Mouse (Mus musculus) cerebral cortex, adult 2 months (tissue): ENCODE results near the gene Itpripl2.

Experiments
- whole genome bisulfite sequencing: fragments of 180-500 bp; shearing (Covaris S2); methylation state at CpG from one replicate; pipeline ENCODE4 v1.1.7; 2018; 5-methylcytosine and 5-hydroxymethylcytosine counted together

Itpripl2 gene

DNA sequence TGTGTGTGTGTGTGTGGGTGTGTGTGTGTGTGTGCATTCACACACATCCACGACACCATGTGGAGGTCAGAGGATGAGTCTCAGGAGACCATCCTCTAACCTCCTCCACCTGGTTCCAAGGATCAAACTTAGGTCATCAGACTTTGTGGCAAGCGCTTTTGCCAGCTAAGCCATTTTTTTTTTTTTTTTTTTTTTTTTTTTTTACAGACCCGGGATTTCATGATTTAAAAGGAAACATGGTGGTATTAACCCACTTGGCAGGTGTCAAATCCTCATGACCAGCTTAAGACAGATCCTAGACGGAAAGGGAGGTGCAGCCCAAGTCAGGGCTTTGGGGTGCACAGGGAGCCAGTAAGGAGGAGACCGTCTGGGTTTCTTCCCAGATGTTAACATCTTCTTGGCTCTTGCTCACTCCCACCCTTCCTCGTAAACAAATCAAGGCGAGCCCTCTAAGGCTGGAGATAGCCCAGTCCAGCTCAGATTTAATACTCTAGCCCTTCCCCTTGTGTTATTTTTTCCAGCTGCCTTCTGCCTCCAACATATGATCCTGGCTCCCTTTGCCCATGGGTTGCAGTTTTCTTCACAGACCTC is 47.8 kb downstream of the Itpripl2 start:
- 57% methylated on average over 7 of the region's 7 CpGs for WGBS

DNA sequence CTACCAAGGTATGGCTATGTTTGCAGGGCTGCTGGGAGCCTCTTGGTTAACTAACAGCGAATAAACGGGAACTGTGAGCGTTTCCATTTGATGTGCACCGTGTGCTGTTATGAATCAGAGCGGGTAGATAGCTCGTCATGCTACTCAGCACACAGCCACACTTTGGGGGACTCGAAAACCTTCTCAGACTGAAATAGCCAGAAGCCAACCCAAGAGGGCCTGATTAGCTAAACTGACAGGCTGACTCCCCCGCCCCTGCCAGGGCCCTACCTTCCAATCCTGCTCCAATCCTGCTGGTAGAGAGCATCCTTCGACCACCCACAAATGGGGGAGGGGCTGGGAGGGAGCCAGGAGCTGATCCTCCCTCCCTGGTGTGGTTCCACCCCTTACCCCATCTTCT is 48.4 kb downstream of the Itpripl2 start:
- 8% methylated on average over 9 of the region's 9 CpGs for WGBS

DNA sequence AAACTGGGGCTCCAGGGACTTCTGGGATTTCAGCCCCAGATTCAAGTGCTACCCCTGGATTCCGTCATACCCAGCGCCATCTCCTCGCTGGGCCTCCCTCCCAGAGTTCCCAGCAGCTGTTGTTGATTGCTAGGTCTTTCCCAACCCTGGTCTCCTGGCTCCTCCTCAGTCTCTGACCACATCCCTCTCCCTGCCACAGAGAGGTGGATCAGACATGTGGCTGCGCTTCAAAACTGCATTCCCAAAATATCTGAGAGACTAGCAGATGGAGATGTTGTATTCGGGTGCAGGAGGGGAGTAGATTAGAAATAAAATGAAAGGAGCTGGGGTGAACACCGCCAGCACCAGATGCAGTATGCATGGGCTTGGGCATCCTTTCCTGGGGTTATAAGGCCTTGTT is 50.2 kb downstream of the Itpripl2 start:
- WGBS, result 62% methylated on average over 6 of the region's 6 CpGs

DNA sequence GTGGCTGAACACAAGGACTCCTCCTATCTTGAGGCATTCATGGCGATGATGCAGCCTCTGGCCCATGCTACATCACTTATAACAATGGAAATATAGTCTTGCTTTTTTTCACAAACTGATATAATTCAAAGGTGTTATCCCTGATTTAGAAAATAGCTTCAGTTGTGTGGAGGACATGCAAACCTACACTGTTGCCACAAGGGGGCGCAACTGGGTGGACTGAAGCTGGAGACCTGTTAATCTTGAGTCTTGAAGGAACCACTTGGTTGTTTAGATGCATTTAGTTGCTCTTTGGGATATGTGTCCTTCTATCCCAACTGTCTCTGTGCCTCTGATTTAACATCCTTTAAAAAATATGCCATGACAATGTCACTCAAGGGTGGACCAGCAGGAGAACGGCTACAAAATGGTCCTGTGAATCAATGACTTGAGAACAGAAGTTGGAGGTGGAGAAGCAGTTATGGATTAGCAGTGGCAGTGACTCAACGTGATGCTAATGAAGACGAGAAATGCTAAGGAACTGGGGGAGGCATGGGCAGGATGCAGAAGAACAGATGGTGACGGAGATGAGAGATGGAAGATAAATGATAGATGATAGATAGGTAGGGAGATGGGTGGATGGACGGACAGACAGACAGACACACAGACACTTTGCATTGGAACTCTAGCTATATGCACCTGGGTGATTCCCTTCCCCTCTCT is 54.5 kb downstream of the Itpripl2 start:
- WGBS, result 41% methylated on average over 7 of the region's 7 CpGs
